Mouse (Mus musculus): ENCODE data around the gene Dpep2nb. TPM values are rescaled to one million over a fixed set of nuclear protein-coding genes. Genes with fewer than 3 reads are reported as not detected.
"Not testable (repeated sequence)": the region's sequence is repeated elsewhere in the genome, so short reads cannot be mapped to it uniquely, and the experiment has no call there.

Gene Dpep2nb
- polyA plus RNA-seq, 1 experiment = not detected

- no peak overlapping the region for H3ac ChIP-seq (ENCODE audit: control insufficient read depth, insufficient read length)
- peak overlapping the region; percentile 74 for H3K4me2 ChIP-seq (ENCODE audit: low read depth)
- TF ChIP-seq MAX (IDR thresholded peaks at IDR 0.05; ENCODE audit: low read depth) (no peak), CEBPB (IDR thresholded peaks at IDR 0.05; ENCODE audit: insufficient read depth, poor library complexity, severe bottlenecking) (no peak), TCF12 (IDR thresholded peaks at IDR 0.05; ENCODE audit: insufficient read depth, poor library complexity, severe bottlenecking) (no peak), POLR2AphosphoS2 (IDR thresholded peaks at IDR 0.05; ENCODE audit: insufficient read length, low read depth) (no peak), TCF3 (IDR thresholded peaks at IDR 0.05; ENCODE audit: insufficient read length, low read depth) (no peak), E2F4 (IDR thresholded peaks at IDR 0.05; ENCODE audit: insufficient read depth) (no peak), USF1 (IDR thresholded peaks at IDR 0.05; ENCODE audit: low read depth) (no peak), REST (IDR thresholded peaks at IDR 0.05; ENCODE audit: insufficient read depth, insufficient read length) (no peak), MYOG (IDR thresholded peaks at IDR 0.05; ENCODE audit: control insufficient read depth in 1 of 3, insufficient read depth in 1 of 3, insufficient read length in 2 of 3, low read depth in 2 of 3) (no peak), POLR2A (IDR thresholded peaks at IDR 0.05; ENCODE audit: insufficient read length, low read depth) (no peak), SRF (IDR thresholded peaks at IDR 0.05; ENCODE audit: control insufficient read depth, insufficient read length, low read depth) (no peak)
- no peak overlapping the region for H3K4me3 ChIP-seq
- peaks cover 9% of the 10 kb centered on the region for H3K27me3 ChIP-seq (ENCODE audit: control insufficient read depth, insufficient read depth, insufficient read length)
- H3K36me3 ChIP-seq (ENCODE audit: control insufficient read depth, insufficient read depth) = no peaks in the 10 kb centered on the region
- no peaks in the 10 kb centered on the region for H3K79me2 ChIP-seq (ENCODE audit: control insufficient read depth, insufficient read depth)
Measured at GRCm38 (mm10) chr8:105991546-105991945, 14.2 kb downstream of the Dpep2nb start.

GRCm38 (mm10) chr8:105990856-105991387, 14.9 kb downstream of the Dpep2nb start, which contains the start of gene Dus2:
Gene Dus2 (plus strand): TSS chr8:105991337.
- Histone ChIP-seq H3K79me2 (ENCODE audit: control insufficient read depth, insufficient read depth) (no peaks in the 10 kb centered on the region), H3K36me3 (ENCODE audit: control insufficient read depth, insufficient read depth) (no peaks in the 10 kb centered on the region), H3K4me3 (no peak within 1 kb of the TSS), H3K4me2 (ENCODE audit: low read depth) (peak within 1 kb of the TSS; percentile 74), H3K27me3 (ENCODE audit: control insufficient read depth, insufficient read depth, insufficient read length) (peaks cover 9% of the 10 kb centered on the region), H3ac (ENCODE audit: control insufficient read depth, insufficient read length) (no peak within 1 kb of the TSS)
- TF ChIP-seq TCF3 (IDR thresholded peaks at IDR 0.05; ENCODE audit: insufficient read length, low read depth) = no peak
- TF ChIP-seq POLR2AphosphoS2 (IDR thresholded peaks at IDR 0.05; ENCODE audit: insufficient read length, low read depth) = no peak
- no peak for TF ChIP-seq MAX (IDR thresholded peaks at IDR 0.05; ENCODE audit: low read depth)
- TF ChIP-seq MYOG (IDR thresholded peaks at IDR 0.05; ENCODE audit: control insufficient read depth in 1 of 3, insufficient read depth in 1 of 3, insufficient read length in 2 of 3, low read depth in 2 of 3) = no peak
- no peak for TF ChIP-seq CEBPB (IDR thresholded peaks at IDR 0.05; ENCODE audit: insufficient read depth, poor library complexity, severe bottlenecking)
- TF ChIP-seq SRF (IDR thresholded peaks at IDR 0.05; ENCODE audit: control insufficient read depth, insufficient read length, low read depth) = no peak
- no peak for TF ChIP-seq E2F4 (IDR thresholded peaks at IDR 0.05; ENCODE audit: insufficient read depth)
- TF ChIP-seq USF1 (IDR thresholded peaks at IDR 0.05; ENCODE audit: low read depth) = no peak
- TF ChIP-seq TCF12 (IDR thresholded peaks at IDR 0.05; ENCODE audit: insufficient read depth, poor library complexity, severe bottlenecking) = no peak
- TF ChIP-seq POLR2A (IDR thresholded peaks at IDR 0.05; ENCODE audit: insufficient read length, low read depth) = no peak
- no peak for TF ChIP-seq REST (IDR thresholded peaks at IDR 0.05; ENCODE audit: insufficient read depth, insufficient read length)
- no peak for TF ChIP-seq MYOD1 (IDR thresholded peaks at IDR 0.05; ENCODE audit: control insufficient read depth in 1 of 3, insufficient read length in 2 of 3, low read depth in 2 of 3)

- TF ChIP-seq REST (IDR thresholded peaks at IDR 0.05; ENCODE audit: insufficient read depth, insufficient read length) (no peak), TCF12 (IDR thresholded peaks at IDR 0.05; ENCODE audit: insufficient read depth, poor library complexity, severe bottlenecking) (no peak), MAX (IDR thresholded peaks at IDR 0.05; ENCODE audit: low read depth) (no peak), POLR2A (IDR thresholded peaks at IDR 0.05; ENCODE audit: insufficient read length, low read depth) (no peak), TCF3 (IDR thresholded peaks at IDR 0.05; ENCODE audit: insufficient read length, low read depth) (no peak), MYOD1 (IDR thresholded peaks at IDR 0.05; ENCODE audit: control insufficient read depth in 1 of 3, insufficient read length in 2 of 3, low read depth in 2 of 3) (no peak), CEBPB (IDR thresholded peaks at IDR 0.05; ENCODE audit: insufficient read depth, poor library complexity, severe bottlenecking) (no peak), MYOG (IDR thresholded peaks at IDR 0.05; ENCODE audit: control insufficient read depth in 1 of 3, insufficient read depth in 1 of 3, insufficient read length in 2 of 3, low read depth in 2 of 3) (no peak), E2F4 (IDR thresholded peaks at IDR 0.05; ENCODE audit: insufficient read depth) (no peak)
- Histone ChIP-seq H3K27me3 (ENCODE audit: control insufficient read depth, insufficient read depth, insufficient read length) (peaks cover 17% of the 10 kb centered on the region), H3K79me2 (ENCODE audit: control insufficient read depth, insufficient read depth) (no peaks in the 10 kb centered on the region), H3K36me3 (ENCODE audit: control insufficient read depth, insufficient read depth) (no peaks in the 10 kb centered on the region), H3K4me2 (ENCODE audit: low read depth) (no peak overlapping the region), H3ac (ENCODE audit: control insufficient read depth, insufficient read length) (no peak overlapping the region), H3K4me3 (no peak overlapping the region)
Measured at GRCm38 (mm10) chr8:105988546-105988945, 17.2 kb downstream of the Dpep2nb start.

DNA sequence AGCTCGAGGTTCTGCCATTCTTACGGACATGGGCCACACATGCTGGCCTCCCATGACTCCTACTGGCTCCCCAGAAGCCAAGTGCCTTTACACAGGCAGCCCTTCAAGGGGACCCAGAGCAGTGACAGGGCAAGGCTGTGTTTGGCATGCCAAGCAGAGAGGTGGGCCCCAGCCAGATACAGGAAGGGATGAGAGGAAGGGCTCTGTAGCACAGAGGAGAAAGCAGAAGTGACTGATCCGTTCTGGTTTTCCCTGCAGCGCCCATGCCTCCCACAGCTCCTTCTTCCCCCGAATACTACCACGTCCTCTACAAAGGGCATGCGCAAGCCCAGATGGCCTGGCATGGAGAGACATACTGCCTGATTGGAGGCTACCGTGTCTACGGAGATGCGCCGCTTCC, 22.4 kb downstream of the Dpep2nb start:
- H3ac ChIP-seq (ENCODE audit: control insufficient read depth, insufficient read length); H3K4me3 ChIP-seq; H3K4me2 ChIP-seq (ENCODE audit: low read depth); H3K79me2 ChIP-seq (ENCODE audit: control insufficient read depth, insufficient read depth); H3K36me3 ChIP-seq (ENCODE audit: control insufficient read depth, insufficient read depth): not testable (repeated sequence)
- H3K27me3 ChIP-seq (ENCODE audit: control insufficient read depth, insufficient read depth, insufficient read length) = peaks cover 13% of the 10 kb centered on the region

DNA sequence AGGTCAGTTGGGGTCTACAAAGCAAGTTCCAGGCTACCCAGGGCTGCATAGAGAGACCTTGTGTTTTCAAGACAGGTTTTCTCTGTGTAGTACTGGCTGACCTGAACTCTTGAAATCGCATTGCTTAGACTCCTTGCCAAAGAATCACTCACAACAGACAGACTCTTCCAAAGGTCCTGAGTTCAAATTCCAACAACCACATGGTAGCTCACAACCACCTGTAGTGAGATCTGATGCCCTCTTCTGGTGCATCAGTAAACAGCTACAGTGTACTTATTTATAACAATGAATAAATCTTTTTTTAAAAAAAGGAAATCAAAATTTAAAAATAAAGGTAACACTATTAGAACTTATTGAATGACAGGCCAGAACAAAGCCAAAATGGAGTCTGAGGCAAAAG, 24.6 kb downstream of the Dpep2nb start:
- TF ChIP-seq TCF3 (IDR thresholded peaks at IDR 0.05; ENCODE audit: insufficient read length, low read depth) (no peak), MYOG (IDR thresholded peaks at IDR 0.05; ENCODE audit: control insufficient read depth in 1 of 3, insufficient read depth in 1 of 3, insufficient read length in 2 of 3, low read depth in 2 of 3) (no peak), USF1 (IDR thresholded peaks at IDR 0.05; ENCODE audit: low read depth) (no peak), E2F4 (IDR thresholded peaks at IDR 0.05; ENCODE audit: insufficient read depth) (no peak), CEBPB (IDR thresholded peaks at IDR 0.05; ENCODE audit: insufficient read depth, poor library complexity, severe bottlenecking) (no peak), POLR2A (IDR thresholded peaks at IDR 0.05; ENCODE audit: insufficient read length, low read depth) (no peak), MAX (IDR thresholded peaks at IDR 0.05; ENCODE audit: low read depth) (no peak), MYOD1 (IDR thresholded peaks at IDR 0.05; ENCODE audit: control insufficient read depth in 1 of 3, insufficient read length in 2 of 3, low read depth in 2 of 3) (no peak), SRF (IDR thresholded peaks at IDR 0.05; ENCODE audit: control insufficient read depth, insufficient read length, low read depth) (no peak), POLR2AphosphoS2 (IDR thresholded peaks at IDR 0.05; ENCODE audit: insufficient read length, low read depth) (no peak), REST (IDR thresholded peaks at IDR 0.05; ENCODE audit: insufficient read depth, insufficient read length) (no peak), TCF12 (IDR thresholded peaks at IDR 0.05; ENCODE audit: insufficient read depth, poor library complexity, severe bottlenecking) (no peak)
- Histone ChIP-seq H3K79me2 (ENCODE audit: control insufficient read depth, insufficient read depth) (no peaks in the 10 kb centered on the region), H3K4me2 (ENCODE audit: low read depth) (no peak overlapping the region), H3K27me3 (ENCODE audit: control insufficient read depth, insufficient read depth, insufficient read length) (peaks cover 18% of the 10 kb centered on the region), H3ac (ENCODE audit: control insufficient read depth, insufficient read length) (no peak overlapping the region), H3K4me3 (no peak overlapping the region), H3K36me3 (ENCODE audit: control insufficient read depth, insufficient read depth) (no peaks in the 10 kb centered on the region)
